Mouse (Mus musculus) stomach, postnatal 0 days (tissue): Measurements from ENCODE around the gene Lefty2.

Source experiments
- CTCF ChIP-seq: IDR thresholded peaks from 2 replicates; pipeline ENCODE4 v1.5.1; 2016; ENCODE audit warnings: antibody characterized with exemption, low read depth, mild to moderate bottlenecking, moderate library complexity
- EP300 ChIP-seq: optimal IDR thresholded peaks from 2 replicates; pipeline ENCODE3; 2016; ENCODE audit warnings: antibody characterized with exemption

GRCm38 (mm10) chr1:180903666-180904038 lies 10.7 kb downstream of the Lefty2 start:
- TF ChIP-seq CTCF (0 out of 2 replicates have a peak, but pooled peaks have one; percentile 0), EP300 (no peak)
